Mouse (Mus musculus): ENCODE measurements at regions not wholly inside any gene's neighbourhood (a gene's known extent, or its start where the extent isn't known, plus 50 kb on each side); places are given as distances from the start of the nearest gene placed in this dataset.
A peak's percentile ranks its signal among the peaks of the same experiment; 100 is the strongest.

DNA sequence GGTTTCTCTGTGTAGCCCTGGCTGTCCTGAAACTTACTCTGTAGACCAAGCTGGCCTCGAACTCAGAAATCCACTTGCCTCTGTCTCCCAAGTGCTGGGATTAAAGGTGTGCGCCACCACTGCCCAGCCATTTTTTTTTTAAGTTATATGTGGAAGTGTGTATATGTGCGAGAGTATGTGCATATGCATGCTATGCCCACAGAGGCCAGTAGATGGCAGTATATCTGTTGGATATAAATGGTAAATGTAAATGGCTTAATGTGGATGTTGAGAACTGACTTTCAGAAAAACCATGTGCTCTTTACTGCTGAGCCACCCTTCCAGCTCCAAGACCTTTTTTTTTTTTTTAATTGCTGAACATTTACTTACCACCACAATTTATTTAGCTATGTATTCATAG, 400.2 kb upstream of the Pdzrn3 start:
- no peak for ATAC-seq

DNA sequence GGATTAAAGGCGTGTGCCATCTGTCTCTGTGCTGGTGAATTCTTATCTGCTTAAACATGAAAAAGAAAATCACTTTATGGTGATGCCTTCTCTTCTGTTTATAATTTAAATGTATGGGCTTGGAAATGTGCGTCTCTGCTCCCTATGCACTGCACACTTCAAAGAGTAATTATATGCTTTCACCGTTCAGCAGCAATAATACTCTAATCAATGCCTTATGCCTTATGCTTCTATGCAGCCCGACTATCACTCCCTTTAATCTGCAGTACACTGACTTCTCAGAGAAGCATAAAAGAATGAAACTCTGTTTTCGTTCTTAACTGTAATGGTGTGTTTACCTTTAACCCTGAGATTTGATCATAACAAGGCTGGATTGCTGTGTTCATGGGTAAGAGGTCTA, 395.5 kb upstream of the Pdzrn3 start:
- no peak for TF ChIP-seq CTCF (IDR thresholded peaks at IDR 0.05; ENCODE audit: low read depth)
- Histone ChIP-seq H3K27me3 (ENCODE audit: insufficient read depth, low read length) (no peaks in the 10 kb centered on the region), H3K4me2 (ENCODE audit: low read depth, low read length) (no peak overlapping the region), H3K36me3 (ENCODE audit: insufficient read depth, low read length) (no peaks in the 10 kb centered on the region), H3K4me1 (ENCODE audit: insufficient read depth, low read length) (no peaks in the 10 kb centered on the region), H3K4me3 (ENCODE audit: low read length) (no peak overlapping the region), H3K27ac (no peak overlapping the region), H3K9ac (replicated peaks; ENCODE audit: low read length) (no peak overlapping the region), H3K9me3 (ENCODE audit: low read length) (no peaks in the 10 kb centered on the region)
- ATAC-seq (no peak), DNase-seq (ENCODE audit: low spot score) (no peak)
- WGBS = 73% methylated on average over 5 of the region's 5 CpGs

More for the DNA sequence above, 400.2 kb upstream of the Pdzrn3 start:
- no peak overlapping the region for H3K4me3 ChIP-seq (ENCODE audit: low read length)
- no peak overlapping the region for H3K27ac ChIP-seq
- H3K27me3 ChIP-seq (ENCODE audit: insufficient read depth, low read length) = no peaks in the 10 kb centered on the region
- no peaks in the 10 kb centered on the region for H3K9me3 ChIP-seq (ENCODE audit: low read length)
- no peak overlapping the region for H3K4me2 ChIP-seq (ENCODE audit: low read depth, low read length)
- DNase-seq (ENCODE audit: low spot score) = no peak
- 96% methylated on average over 3 of the region's 3 CpGs for WGBS
- no peaks in the 10 kb centered on the region for H3K36me3 ChIP-seq (ENCODE audit: insufficient read depth, low read length)
- TF ChIP-seq CTCF (IDR thresholded peaks at IDR 0.05; ENCODE audit: low read depth) = peak; percentile 24; the same call in 1 of the 2 replicates
- no peak overlapping the region for H3K9ac ChIP-seq (replicated peaks; ENCODE audit: low read length)
- no peaks in the 10 kb centered on the region for H3K4me1 ChIP-seq (ENCODE audit: insufficient read depth, low read length)

DNA sequence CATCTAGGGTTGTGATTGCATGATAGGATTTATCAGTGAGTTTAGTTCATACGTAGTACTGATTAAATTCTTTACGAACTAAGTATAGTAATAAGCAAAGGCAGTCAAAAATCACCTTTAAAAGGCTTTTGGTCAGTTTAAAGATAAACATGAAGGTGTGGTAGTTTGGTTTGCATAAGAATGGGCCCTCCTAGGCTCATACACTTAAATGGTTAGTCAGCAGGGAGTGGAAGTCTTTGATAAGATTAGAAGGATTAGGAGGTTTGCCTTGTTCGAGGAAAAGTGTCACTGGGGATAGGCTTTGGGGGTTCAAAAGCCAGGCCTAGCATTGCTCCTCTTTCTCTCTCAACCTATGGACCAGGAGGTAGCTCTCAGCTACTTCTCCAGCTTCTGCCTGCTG, 357.4 kb upstream of the Pdzrn3 start:
- ATAC-seq = no peak
- WGBS = 59% methylated on average over 3 of the region's 3 CpGs

DNA sequence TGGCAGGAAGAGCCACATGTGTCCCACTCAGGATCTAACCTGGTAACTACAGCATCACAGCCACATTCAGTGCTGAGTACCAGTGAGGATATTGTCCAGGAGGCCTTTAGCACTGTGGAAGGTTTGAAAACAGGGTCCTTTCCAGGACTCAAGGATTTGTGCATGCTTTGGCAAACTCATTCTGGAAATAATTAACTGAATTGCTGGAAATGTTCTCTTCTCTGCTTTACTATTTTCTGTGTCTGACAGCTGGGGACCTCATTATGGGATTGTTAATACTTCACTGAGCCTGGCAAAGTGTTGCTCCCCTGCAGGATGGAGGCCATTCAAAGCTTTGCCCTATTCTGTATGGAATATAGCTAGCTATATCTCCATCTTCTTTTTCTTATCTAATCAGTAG, 342.8 kb upstream of the Pdzrn3 start:
- Histone ChIP-seq H3K27me3 (ENCODE audit: insufficient read depth, low read length) (no peaks in the 10 kb centered on the region), H3K4me3 (ENCODE audit: low read length) (no peak overlapping the region), H3K4me2 (ENCODE audit: low read depth, low read length) (no peak overlapping the region), H3K27ac (no peak overlapping the region), H3K4me1 (ENCODE audit: insufficient read depth, low read length) (no peaks in the 10 kb centered on the region), H3K9me3 (ENCODE audit: low read length) (no peaks in the 10 kb centered on the region), H3K36me3 (ENCODE audit: insufficient read depth, low read length) (no peaks in the 10 kb centered on the region), H3K9ac (replicated peaks; ENCODE audit: low read length) (no peak overlapping the region)
- TF ChIP-seq CTCF (IDR thresholded peaks at IDR 0.05; ENCODE audit: low read depth) = no peak
- no peak for DNase-seq (ENCODE audit: low spot score)
- ATAC-seq = no peak

More for the DNA sequence above, 357.4 kb upstream of the Pdzrn3 start:
- H3K9me3 ChIP-seq (ENCODE audit: low read length) = no peaks in the 10 kb centered on the region
- H3K4me2 ChIP-seq (ENCODE audit: low read depth, low read length) = no peak overlapping the region
- H3K36me3 ChIP-seq (ENCODE audit: insufficient read depth, low read length) = no peaks in the 10 kb centered on the region
- H3K4me1 ChIP-seq (ENCODE audit: insufficient read depth, low read length) = no peaks in the 10 kb centered on the region
- H3K9ac ChIP-seq (replicated peaks; ENCODE audit: low read length) = no peak overlapping the region
- TF ChIP-seq CTCF (IDR thresholded peaks at IDR 0.05; ENCODE audit: low read depth) = no peak
- H3K27ac ChIP-seq = no peak overlapping the region
- no peak overlapping the region for H3K4me3 ChIP-seq (ENCODE audit: low read length)
- H3K27me3 ChIP-seq (ENCODE audit: insufficient read depth, low read length) = no peaks in the 10 kb centered on the region
- no peak for DNase-seq (ENCODE audit: low spot score)

DNA sequence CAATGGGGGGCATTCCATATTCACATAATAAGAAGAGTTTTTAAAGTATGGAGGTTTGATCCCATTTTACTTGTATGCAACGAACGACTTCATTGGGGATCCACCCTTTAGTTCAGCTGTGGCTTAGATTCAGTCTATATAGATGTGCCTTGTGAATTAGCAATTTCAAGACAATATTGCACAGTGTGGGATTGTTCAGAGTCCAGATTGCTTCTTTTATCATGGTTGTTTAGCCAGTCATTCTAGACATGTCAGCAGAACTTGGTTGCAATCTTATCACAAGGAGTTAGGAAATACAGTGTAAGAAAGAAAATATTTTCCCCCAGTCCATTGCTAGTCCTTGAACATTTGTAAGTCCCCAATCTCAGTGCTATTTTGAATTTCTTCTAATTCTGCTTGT, 312.0 kb upstream of the Pdzrn3 start:
- Histone ChIP-seq H3K4me3 (ENCODE audit: low read length) (no peak overlapping the region), H3K9me3 (ENCODE audit: low read length) (no peaks in the 10 kb centered on the region), H3K36me3 (ENCODE audit: insufficient read depth, low read length) (no peaks in the 10 kb centered on the region), H3K27ac (no peak overlapping the region), H3K9ac (replicated peaks; ENCODE audit: low read length) (no peak overlapping the region), H3K4me2 (ENCODE audit: low read depth, low read length) (no peak overlapping the region), H3K27me3 (ENCODE audit: insufficient read depth, low read length) (no peaks in the 10 kb centered on the region), H3K4me1 (ENCODE audit: insufficient read depth, low read length) (no peaks in the 10 kb centered on the region)
- no peak for TF ChIP-seq CTCF (IDR thresholded peaks at IDR 0.05; ENCODE audit: low read depth)
- DNase-seq (ENCODE audit: low spot score) (no peak), ATAC-seq (no peak)
- 91% methylated on average over 2 of the region's 2 CpGs for WGBS

DNA sequence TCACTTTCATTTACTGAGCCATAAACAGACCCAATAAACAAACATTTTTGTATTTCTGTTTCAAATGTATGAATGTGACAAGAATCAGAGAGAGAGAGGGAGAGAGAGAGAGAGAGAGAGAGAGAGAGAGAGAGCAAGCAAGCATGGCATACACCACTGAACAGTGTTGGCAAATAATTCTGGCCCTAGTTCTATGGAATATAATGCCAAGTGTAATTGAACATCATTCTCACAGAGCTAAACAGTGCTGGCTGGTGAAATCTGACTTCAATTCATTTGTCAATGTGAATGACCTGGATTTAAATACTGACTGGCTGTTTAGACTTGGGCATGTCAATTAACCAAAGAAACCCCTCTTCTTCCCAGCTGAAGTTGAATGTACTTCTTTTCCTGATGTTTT, 308.9 kb upstream of the Pdzrn3 start:
- Histone ChIP-seq H3K27me3 (ENCODE audit: insufficient read depth, low read length) (no peaks in the 10 kb centered on the region), H3K9ac (replicated peaks; ENCODE audit: low read length) (no peak overlapping the region), H3K27ac (no peak overlapping the region), H3K4me1 (ENCODE audit: insufficient read depth, low read length) (no peaks in the 10 kb centered on the region), H3K9me3 (ENCODE audit: low read length) (no peaks in the 10 kb centered on the region), H3K4me2 (ENCODE audit: low read depth, low read length) (no peak overlapping the region), H3K4me3 (ENCODE audit: low read length) (no peak overlapping the region), H3K36me3 (ENCODE audit: insufficient read depth, low read length) (no peaks in the 10 kb centered on the region)
- ATAC-seq = no peak
- TF ChIP-seq CTCF (IDR thresholded peaks at IDR 0.05; ENCODE audit: low read depth) = no peak
- no peak for DNase-seq (ENCODE audit: low spot score)

DNA sequence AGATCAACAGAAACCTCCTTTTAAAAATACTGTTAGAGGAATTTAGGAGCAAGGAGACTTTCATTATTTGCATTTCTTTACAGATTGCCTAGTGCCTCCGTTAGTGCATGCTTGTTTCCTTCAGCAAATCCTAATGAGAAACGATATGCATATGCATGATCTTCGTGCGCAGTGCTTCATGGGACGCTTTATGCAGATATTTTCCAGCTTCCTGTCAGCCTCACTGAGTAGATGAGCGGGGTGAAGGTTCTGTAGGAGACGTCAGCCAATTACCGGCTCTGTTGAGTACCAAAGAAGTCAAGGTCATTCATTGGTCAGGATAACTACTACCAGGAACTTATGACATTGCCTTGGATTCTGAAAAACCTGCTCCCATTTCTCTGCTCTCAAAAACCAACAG, 308.0 kb upstream of the Pdzrn3 start:
- Histone ChIP-seq H3K9me3 (ENCODE audit: low read length) (no peaks in the 10 kb centered on the region), H3K36me3 (ENCODE audit: insufficient read depth, low read length) (no peaks in the 10 kb centered on the region), H3K4me3 (ENCODE audit: low read length) (no peak overlapping the region), H3K27me3 (ENCODE audit: insufficient read depth, low read length) (no peaks in the 10 kb centered on the region), H3K9ac (replicated peaks; ENCODE audit: low read length) (no peak overlapping the region), H3K4me1 (ENCODE audit: insufficient read depth, low read length) (no peaks in the 10 kb centered on the region), H3K4me2 (ENCODE audit: low read depth, low read length) (peak overlapping the region; percentile 8; the same call in 1 of the 2 replicates), H3K27ac (no peak overlapping the region)
- ATAC-seq (0 out of 2 replicates have a peak, but pooled peaks have one; percentile 29), DNase-seq (ENCODE audit: low spot score) (peak; percentile 14)
- WGBS = 45% methylated on average over 8 of the region's 8 CpGs
- TF ChIP-seq CTCF (IDR thresholded peaks at IDR 0.05; ENCODE audit: low read depth) = no peak

Data from hindbrain, postnatal 0 days (tissue).